Mouse (Mus musculus) urinary bladder, adult 2 months (tissue): ENCODE measurements around the gene Cachd1. TPM values are rescaled to one million over a fixed set of nuclear protein-coding genes. Genes with fewer than 3 reads are reported as not detected.
A peak's percentile ranks its signal among the peaks of the same experiment; 100 is the strongest.

ENCODE experiments used
- DNase-seq: peaks from one replicate; pipeline ENCODE4 v3.0.0; 2022; ENCODE audit warnings: low spot score
- polyA plus RNA-seq: library from polyadenylated mRNA; depleted of rRNA; stranded (reverse); fragments of >200 nt; gene quantifications from 2 replicates; pipeline ENCODE4 v1.2.3, GENCODE M21; 2012

Cachd1 gene
- polyA plus RNA-seq, 1 experiment, result 20.5 TPM

DNA sequence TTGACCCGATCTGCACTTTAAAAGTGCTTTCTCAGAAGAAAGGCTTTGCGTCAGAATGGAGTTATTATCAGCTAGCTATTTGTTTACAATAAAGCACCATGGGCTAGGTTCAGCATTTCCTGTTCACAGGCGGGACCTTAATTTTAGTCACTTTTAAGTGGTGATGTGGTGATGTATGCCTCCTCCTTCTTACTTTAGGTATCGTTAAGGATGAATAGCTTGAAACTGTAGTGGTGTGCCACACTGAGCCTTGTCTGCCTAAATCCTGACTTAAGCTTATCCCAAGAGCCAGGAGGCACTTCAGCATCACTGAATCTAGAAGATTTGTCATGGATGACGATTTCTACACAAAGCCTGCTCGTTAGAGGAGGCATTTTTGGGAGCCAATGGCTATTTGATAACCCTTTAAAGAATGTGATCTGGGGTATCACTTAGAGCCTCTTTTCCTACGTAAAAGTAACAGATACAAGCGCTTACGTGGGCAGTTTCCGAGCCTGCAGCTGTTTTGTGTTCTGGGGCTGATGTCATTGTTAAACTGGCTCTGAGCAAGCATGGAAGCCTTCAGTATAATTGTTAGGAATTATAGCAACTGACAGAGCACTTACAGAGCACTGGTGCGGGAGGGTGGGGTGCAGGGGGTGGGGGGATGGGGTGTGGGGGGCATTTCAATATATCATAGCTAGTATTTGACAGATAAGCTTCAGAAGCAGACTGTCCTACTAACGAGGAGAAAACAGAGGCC, 89.7 kb downstream of the Cachd1 start:
- no peak for DNase-seq

DNA sequence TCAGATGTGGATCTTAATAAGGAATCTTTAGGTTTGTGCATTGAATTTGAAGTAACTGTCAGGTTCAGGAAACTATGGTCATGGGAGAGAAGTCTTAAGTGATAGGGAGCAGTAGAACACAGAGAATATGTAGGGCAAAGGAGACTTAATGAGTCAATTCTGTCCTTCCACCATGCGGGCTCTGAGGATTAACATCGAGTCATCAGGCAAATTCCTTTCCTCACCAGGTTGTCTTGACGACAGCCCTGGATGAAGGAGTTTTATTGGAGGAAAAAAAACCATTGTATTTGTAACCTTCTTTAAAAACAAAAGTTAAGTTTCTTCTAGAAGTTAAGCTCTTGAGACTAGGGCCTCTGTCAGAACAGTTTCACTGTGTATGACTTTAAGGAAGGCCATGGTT, 100.9 kb downstream of the Cachd1 start:
- DNase-seq, result no peak

DNA sequence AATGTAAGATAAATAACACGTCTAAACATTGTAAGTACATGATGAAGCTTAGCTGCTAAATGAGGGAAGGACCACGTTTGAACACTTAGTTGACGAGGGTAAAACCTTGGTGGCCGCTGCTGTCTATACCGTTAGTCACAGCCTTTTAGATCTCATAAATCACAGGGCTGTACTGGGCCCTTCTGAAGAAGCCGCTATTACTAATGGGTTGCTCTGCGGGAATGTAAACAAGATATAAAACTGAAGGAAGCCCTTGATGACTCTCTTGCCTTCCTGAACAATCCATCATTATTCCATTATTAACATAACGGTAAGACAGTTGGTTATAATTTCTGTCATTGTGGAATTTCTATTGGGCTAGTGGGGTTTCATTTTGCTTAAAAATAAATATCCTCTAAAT, 102.9 kb downstream of the Cachd1 start:
- DNase-seq, result no peak

DNA sequence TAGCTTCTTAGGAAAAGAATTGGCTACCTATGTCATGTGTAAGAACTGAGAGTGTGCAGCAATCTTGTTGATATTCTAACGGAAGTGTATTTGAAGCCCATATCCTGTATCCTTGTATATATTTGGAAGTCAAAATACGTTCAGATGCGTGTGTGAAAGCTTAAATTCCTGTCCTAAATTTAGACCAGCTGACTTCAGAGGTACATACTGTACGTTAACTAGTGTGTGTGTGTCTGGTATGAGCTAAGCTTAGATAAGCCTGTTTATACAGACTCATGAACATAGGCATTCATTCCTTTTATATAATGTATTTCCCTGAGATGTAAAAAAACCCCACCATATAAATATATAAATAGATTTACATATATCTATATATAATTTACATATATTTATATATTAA, 103.6 kb downstream of the Cachd1 start:
- no peak for DNase-seq

DNA sequence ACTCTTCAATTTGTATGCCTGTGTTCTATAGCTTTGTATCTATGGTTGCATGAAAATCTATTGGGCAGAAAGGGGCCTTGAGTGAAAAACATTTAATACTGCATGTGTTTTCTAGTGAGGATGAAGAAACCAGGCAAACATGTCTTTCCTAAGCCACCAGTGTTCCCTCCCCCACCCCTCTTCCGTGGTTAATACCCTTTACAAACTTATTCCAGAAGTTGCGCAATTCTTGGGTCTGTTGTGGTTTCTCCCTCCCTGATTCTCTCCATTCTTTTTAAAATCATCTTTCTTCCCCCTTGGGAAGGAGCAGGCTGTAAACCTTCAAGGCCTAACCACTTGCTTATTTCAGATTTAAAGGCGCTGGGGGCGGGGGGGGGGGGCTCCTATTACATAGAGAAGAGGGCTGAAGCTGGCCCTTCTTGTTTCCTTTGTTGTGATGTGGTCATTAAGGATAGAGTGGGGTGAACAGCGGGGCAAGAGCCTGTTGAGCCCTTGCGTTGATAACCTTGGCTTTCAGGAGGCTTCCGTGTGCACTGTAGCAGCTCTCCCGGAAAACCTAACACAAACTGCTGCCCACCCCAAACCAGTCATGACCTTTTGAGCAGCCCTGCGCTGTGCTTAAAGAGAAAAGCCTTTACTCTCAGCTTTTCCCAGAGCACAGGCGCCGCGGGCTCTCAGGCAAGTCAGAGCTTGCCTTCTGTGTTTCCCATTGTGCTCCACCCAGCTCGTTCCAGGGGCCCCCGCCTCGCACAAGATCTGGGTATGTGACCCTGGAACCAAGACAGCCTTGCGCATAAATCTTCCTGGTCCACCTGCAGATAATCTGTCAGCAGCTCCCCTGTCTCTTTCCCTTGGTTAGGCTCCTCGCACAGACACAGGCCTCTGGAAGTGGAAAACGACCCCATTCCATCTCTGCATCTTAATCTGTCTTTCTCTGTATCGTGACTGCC, 109.6 kb downstream of the Cachd1 start:
- DNase-seq, result no peak

DNA sequence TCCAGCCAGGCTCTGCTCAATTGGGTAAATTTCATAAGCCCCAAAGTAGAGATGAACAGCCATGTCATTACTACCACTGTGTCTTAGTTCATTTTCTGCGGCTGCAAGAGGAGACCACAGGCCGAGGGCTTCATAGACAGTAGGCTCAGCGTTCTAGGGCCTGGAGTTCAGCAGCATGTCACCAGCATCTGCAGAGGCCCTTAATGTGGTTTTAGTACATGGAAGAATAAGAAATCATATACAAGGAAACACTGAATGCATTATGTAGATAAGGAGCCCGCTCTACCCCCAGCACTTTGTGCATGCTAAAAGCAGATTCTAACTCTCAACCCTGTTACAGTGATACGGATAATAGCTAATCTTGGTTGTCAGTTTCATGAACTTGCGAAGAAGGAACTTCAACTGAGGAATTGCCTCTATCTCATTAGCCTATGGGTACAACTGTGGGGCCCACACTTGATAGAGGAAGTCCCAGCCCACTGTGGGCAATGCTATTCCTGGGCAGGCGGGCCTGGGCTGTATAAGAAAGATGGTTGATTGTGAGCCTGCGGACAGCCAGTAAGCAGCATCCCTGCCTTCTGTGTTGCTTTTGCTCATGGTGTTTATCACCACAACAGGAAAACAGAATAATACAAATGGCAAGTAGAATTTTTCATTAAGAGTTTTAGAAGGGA, 110.4 kb downstream of the Cachd1 start:
- DNase-seq, result no peak

DNA sequence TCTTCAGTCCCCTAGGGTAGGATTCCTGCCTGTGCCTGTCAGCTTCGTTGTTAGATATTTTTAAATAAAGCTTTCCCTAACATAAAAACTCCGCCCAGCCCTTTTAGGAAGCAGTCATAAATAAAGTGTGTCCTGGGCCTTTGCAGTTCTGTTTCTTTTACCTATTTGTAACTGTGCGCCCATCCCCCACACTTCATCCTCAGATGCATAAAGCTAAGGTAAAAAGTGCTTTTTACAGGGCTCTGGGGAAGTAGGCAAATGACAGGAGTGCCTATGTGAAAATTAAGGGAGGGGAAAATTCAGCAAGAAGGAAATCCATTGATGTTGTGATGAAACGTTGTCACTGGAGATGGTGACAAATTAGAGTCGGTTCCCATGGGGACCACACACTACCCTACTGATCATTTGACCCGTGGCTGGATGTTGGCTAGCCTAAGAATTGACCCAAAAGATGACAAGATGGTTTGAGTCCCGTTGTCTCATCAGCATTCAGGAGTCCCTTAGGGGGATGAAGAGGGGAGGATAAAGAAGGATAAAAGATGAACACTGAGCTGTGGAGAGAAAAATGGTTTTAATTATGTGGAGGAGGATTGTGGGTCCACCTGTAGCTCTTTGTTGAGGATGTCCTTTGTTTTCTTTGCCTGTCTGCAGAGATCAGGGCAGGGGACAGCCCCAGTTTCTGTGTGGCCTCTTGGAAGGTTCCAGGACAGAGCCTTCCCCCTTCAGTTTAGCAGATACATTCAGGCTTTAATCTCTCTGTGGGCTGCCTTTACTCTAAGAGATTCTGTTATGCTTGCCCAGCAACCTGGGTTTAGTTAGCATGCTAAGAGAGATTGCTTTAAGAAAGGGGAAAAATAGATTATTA, 113.9 kb downstream of the Cachd1 start:
- no peak for DNase-seq

DNA sequence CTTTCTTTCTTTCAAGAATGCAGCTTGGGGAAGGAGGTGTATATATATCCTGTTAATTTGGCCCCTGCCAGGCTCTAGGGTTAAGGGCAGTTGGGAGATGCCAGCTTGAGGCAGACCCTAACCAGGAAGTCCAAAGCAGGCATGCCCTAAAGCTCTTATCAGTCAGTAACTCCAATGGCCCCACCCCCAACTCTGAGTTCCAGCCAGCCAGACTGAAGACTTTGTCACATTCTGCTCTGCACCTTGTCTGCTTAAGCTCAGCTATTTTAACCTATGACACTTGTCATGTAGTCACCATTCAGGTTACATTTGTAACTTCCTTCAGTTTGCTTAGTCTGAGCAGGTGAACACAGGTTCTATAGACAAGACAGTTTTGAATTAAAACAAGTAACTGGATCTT, 117.3 kb downstream of the Cachd1 start:
- DNase-seq, result no peak

DNA sequence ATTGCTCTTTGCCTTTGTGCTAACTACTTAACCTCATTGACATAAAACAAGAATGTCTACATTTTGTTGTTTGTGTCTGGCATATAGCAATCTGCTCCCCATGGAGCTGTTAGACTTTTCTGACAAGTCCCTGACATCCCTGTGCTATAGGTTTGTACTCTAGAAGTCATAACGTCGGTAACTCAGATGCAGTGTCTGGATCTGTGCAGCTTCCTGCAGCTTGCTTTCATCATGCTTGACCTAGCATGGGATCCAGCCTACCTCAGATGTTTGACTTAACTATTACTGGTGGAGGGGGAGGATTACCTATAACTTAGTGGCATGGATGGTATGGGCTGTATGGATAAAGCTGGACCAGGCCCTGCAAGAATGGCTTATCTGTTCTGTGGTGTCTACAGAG, 117.7 kb downstream of the Cachd1 start:
- DNase-seq, result no peak

DNA sequence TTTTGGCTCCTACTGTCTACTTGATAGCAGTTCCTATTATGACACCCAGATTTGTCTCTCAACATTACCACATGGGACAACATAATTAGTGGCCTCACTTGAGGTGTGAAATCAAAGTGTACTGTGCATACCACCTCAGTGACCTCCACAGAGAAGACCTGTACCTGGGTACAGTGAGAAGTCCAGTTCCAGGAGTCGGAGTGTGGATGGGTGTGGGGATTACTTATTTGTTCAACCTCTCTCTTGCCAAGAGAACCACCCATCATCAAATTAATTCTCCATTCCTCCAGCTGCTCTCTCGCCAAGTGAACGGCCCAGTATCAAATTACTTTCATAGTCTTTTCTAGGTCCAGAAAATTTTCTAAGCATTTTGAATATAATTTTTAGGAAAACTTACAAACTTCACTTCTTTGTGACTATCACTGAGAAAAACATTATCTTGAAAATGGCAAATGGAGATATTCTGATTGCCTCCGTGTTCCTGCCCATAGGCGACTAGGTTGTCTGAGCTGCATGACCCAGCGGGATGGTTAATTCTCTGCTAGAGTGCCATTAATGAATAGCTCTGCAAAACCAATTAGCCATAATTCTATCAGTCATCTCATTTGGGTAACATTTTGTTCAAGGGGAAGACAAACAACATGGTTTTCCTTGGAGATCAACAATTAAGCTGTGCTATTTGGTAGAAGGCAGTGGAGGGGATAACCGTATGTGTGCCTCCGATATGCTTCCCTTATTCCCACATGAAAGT, 120.0 kb downstream of the Cachd1 start:
- no peak for DNase-seq

DNA sequence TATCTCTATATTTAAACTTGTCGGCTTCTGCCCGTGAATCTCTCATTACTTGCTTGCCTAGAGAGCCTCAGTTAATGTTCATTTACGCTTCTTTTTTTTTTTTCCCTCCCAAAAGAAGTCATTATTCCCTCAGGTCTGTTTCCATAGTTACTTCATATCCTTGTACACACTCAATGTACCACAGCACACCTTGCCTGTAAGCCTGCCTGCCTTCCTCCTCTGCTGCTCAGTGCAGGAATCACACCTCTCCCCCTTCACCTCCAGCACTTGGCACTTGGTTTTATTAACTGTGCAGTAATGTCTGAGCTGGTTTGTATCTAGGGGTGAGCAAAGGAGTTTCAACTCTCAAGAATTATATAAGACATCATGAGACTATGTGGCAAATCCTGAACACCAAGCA, 121.5 kb downstream of the Cachd1 start:
- DNase-seq, result no peak

DNA sequence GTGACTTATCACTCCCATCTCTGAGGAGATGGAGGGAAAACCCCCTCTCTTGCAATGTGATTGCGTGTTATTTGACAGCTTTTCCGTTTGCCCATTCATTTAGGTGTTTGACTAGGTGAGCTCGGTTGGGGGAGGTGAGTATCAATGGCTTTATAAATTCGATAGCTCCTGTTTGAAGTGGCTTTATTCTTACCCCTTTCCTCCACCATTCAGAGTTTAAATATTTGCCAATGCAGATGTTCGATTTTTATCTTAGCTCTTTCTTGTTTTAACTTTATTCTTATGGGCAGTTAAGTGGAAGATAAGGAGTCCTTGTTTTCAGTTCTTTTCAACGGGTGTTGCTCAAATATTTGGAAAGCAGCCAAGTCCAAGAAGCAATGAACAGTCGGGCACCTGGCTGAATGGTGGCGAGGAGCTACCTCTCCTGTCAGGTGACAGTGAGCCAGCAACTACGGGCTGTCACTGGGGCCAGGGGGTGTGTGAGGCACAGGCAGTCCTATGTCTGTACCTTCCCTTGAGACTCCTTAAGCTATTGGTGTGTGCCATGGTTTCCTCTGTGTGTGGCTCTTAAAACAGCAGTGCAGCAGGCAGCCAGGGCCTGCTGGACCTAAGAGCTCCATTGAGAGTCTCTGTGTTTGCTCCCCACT, 133.3 kb downstream of the Cachd1 start:
- peak; percentile 19 for DNase-seq

DNA sequence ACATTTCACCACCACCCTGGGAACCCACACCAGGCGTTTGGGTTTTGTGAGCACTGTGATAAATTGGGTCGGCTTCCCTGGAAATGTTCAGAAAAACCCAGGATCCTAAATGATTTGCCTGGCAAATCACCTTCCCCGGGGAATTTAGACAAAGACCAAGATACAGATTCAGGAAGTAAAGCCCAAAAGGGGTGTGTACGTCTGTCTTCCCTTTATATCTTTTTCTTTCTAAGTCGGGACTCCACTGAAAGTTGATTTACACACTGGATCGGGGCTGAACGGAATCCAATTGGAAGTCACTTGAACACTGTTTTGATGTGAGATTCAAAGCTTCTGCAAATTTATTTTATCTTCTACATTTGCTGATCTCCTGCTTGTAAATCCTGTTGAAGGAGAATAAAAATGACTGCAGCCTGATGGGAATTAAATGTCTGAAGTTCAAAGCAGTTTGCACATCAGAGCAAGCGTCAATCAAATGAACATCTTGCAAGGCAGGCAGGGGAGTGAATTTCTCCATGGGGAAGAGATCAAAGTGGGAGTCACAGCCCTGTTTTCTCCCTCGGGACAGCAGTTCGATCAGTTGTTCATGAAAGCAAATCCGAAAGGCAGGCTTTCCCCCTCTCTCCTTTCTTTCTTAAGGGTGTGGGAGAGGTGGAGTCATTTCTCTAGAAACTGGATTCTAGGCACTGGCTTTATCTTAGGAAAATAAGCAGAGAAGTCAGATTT, 134.3 kb downstream of the Cachd1 start:
- DNase-seq, result no peak

DNA sequence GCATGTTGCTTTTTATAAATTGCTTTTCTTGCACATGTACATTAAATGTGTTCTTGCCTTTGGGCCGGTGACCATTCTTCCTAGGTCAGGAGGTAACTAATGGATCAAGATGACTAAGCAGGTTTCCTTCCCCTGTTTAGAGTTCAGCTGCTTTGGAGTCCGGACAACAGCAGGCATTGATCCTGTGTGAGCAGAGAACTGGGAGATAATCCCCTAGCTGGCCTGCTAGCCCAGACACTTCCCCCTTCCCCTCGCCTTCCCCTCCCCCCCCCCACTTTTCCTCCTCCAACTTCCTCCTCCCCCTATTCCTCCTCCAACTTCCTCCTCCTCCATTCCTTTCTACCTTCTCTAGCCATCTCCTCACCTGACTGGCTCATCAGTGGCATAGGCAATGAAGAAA, 135.2 kb downstream of the Cachd1 start:
- DNase-seq, result no peak

DNA sequence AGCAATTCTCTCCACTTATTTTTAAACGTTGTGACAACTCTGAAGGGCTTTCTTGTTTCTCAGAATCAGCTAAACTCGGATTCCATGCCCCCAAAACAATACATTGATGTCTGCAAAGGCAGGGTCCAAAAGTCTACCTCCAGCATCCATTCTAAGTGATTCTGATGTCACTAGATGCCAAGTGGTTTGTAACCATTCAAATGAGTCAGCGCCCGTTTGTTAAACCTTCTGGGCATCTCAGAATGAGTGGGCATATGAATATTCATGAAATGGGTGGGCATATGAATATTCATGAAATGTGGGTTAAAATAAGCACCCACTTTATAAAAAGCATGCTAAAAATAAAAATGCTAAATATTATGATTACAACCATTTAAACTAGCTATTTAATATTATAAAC, 137.2 kb downstream of the Cachd1 start:
- no peak for DNase-seq

DNA sequence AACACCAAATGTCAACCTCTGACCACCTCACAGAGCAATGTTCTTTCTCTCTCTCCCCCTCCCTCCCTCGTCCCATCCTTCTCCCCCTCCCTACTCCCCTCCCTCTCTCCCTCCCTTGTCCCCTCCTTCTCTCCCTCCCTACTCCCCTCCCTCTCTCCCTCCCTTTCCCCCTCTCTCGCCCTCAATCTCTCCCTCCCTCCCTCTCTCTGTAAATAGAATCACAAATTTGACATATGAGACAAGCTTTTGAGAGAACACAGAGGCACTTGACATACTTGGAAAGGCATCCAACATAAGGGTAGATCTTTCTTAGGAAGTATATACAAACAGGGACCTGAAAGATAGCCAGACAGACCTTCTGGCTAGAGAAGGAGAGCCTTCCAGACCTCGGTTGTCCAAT, 138.1 kb downstream of the Cachd1 start:
- no peak for DNase-seq

DNA sequence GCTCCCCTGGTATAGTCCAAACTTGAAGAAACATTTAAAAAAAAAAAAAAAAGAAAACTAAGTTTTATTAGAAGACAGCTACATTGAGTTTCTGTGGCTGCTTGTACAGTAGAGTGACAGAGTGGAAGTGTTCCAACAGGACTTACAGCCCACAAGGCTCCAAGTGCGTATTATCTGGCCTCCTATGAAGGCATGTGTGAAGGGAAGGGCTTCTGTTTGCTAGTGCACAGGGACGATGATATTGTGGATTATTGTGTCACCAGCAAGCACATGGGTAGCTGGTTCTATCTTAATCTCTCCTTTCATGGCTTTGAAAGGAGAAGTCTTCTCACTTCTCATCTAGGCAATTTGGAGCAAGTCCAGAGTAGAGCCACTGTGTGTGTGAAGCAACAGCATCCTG, 138.6 kb downstream of the Cachd1 start:
- no peak for DNase-seq

DNA sequence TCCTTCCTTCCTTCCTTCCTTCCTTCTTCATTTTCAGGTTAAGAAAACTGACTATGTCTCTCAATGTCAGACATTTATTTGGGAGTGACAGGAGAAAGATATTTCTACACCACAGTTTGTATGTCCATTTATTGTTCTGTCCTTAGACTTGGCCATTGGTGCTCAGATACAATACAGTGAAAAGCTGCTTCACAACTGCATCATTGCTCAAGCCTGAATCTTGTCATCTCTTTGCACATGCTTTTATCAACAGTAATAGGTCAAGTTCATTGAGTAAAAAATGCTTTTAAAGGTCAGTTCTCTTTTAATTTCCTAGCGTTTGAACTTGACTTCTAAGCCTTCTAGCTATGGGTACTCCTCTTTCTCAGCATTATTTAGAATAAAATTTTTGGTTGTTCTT, 141.0 kb downstream of the Cachd1 start:
- no peak for DNase-seq

DNA sequence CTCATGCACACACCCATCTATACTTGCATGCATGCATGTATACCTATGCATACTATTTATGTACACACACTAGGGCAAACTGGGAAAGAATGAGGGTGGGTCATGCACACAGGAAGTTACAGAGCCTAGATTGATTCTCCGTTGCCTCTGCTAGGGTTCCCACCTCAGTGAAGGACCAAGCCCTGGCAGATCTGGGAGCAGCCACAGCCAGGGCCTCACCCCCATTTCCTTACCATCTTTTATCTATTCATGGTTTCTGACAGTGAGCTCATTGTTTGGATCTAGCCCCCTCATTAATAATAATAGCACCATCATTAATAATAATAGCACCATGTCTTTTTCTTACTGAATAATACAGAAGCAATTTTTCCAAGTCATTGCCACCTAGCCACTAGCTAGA, 143.9 kb downstream of the Cachd1 start:
- DNase-seq, result no peak
